Mouse (Mus musculus) MEL (cell line): ENCODE results near the gene Ammecr1. TPM values are rescaled to one million over a fixed set of nuclear protein-coding genes. Genes with fewer than 3 reads are reported as not detected.

ENCODE experiments used
- DNase-seq: peaks from one replicate; pipeline ENCODE4 v3.0.0; 2011; ENCODE audit warnings: low read depth, low spot score
- H3K27ac ChIP-seq: 2 replicates; pipeline ENCODE4 v1.5.1; 2012; ENCODE audit warnings: low read depth, mild to moderate bottlenecking, control low read depth, low read length, moderate library complexity; ENCODE audit not compliant: control insufficient read depth
- H3K27me3 ChIP-seq, 2 experiments: fragments of 150-350 bp in 1 of 2; sonication (generic) in 1 of 2; 2 replicates each; pipeline ENCODE4 v1.6.1; 2012; ENCODE audit warnings: low read length in 2 of 2, mild to moderate bottlenecking in 2 of 2, improper control_type of control experiment in 1 of 2, moderate library complexity in 1 of 2; ENCODE audit not compliant: insufficient read depth in 2 of 2, control insufficient read depth in 1 of 2
- H3K36me3 ChIP-seq, 2 experiments: 2 replicates each; pipeline ENCODE4 v1.6.1; 2012 to 2014; ENCODE audit warnings: low read length in 2 of 2, improper control_type of control experiment in 1 of 2, inconsistent platforms in 1 of 2, mild to moderate bottlenecking in 1 of 2; ENCODE audit not compliant: insufficient read depth in 2 of 2, control insufficient read depth in 1 of 2
- H3K4me1 ChIP-seq, 2 experiments: fragments of 150-350 bp in 1 of 2; sonication (generic) in 1 of 2; 2 replicates each; pipeline ENCODE4 v1.6.1; 2012; ENCODE audit warnings: low read length in 2 of 2, improper control_type of control experiment in 1 of 2, mild to moderate bottlenecking in 1 of 2; ENCODE audit not compliant: insufficient read depth in 2 of 2, control insufficient read depth in 1 of 2
- H3K4me3 ChIP-seq, 2 experiments: fragments of 150-350 bp in 1 of 2; sonication (generic) in 1 of 2; 2 replicates each; pipeline ENCODE4 v1.5.1; 2012; ENCODE audit warnings: low read depth in 2 of 2, low read length in 2 of 2, mild to moderate bottlenecking in 2 of 2, moderate library complexity in 2 of 2, control low read depth in 1 of 2, improper control_type of control experiment in 1 of 2; ENCODE audit not compliant: control insufficient read depth in 1 of 2, insufficient read depth in 1 of 2
- H3K79me2 ChIP-seq: 2 replicates; pipeline ENCODE4 v1.6.1; 2012; ENCODE audit warnings: mild to moderate bottlenecking, low read length, moderate library complexity; ENCODE audit not compliant: control insufficient read depth, poor library complexity, insufficient read depth
- H3K9ac ChIP-seq: 2 replicates; pipeline ENCODE4 v1.6.1; 2012; ENCODE audit warnings: low read depth, mild to moderate bottlenecking, control low read depth, low read length, moderate library complexity; ENCODE audit not compliant: control insufficient read depth, poor library complexity, severe bottlenecking
- H3K9me3 ChIP-seq: fragments of 150-350 bp; sonication (generic); replicated peaks from 2 replicates; pipeline ENCODE4 v1.6.1; 2012; ENCODE audit warnings: mild to moderate bottlenecking, low read length, improper control_type of control experiment, moderate library complexity; ENCODE audit not compliant: insufficient read depth
- BHLHE40 ChIP-seq: IDR thresholded peaks from 2 replicates; pipeline ENCODE4 v1.6.1; 2012; ENCODE audit warnings: low read depth, mild to moderate bottlenecking, inconsistent platforms, low read length, improper control_type of control experiment, borderline replicate concordance
- CHD2 ChIP-seq: IDR thresholded peaks from 2 replicates; pipeline ENCODE4 v1.6.1; 2011; ENCODE audit warnings: low read length, improper control_type of control experiment
- CTCF ChIP-seq, 3 experiments: IDR thresholded peaks in 2 of 3; conservative IDR thresholded peaks in 1 of 3; 2 replicates each; pipeline ENCODE4 v1.5.1; 2011 to 2012; ENCODE audit warnings: low read length in 3 of 3, low read depth in 2 of 3, mild to moderate bottlenecking in 2 of 3, improper control_type of control experiment in 1 of 3, inconsistent platforms in 1 of 3, mixed read lengths in 1 of 3, moderate library complexity in 1 of 3; ENCODE audit not compliant: control insufficient read depth in 1 of 3, insufficient read depth in 1 of 3, poor library complexity in 1 of 3, severe bottlenecking in 1 of 3
- ELF1 ChIP-seq: IDR thresholded peaks from 2 replicates; pipeline ENCODE4 v1.6.1; 2014; ENCODE audit warnings: low read depth, mild to moderate bottlenecking, inconsistent platforms, low read length, improper control_type of control experiment, moderate library complexity
- GABPA ChIP-seq: IDR thresholded peaks from 2 replicates; pipeline ENCODE4 v1.6.1; 2012; ENCODE audit warnings: low read depth, mild to moderate bottlenecking, inconsistent platforms, low read length, improper control_type of control experiment, moderate library complexity
- GATA1 ChIP-seq: IDR thresholded peaks from 2 replicates; pipeline ENCODE4 v1.6.1; 2011; ENCODE audit warnings: low read depth, low read length, improper control_type of control experiment
- HCFC1 ChIP-seq: IDR thresholded peaks from 2 replicates; pipeline ENCODE4 v1.6.1; 2012; ENCODE audit warnings: low read depth, mild to moderate bottlenecking, inconsistent platforms, low read length, improper control_type of control experiment, moderate library complexity
- JUND ChIP-seq: IDR thresholded peaks from 2 replicates; pipeline ENCODE4 v1.6.1; 2011; ENCODE audit warnings: low read depth, mild to moderate bottlenecking, improper control_type of control experiment, low read length
- MAFK ChIP-seq: IDR thresholded peaks from 2 replicates; pipeline ENCODE4 v1.6.1; 2011; ENCODE audit warnings: low read depth, mild to moderate bottlenecking, low read length, improper control_type of control experiment, borderline replicate concordance
- MAX ChIP-seq: IDR thresholded peaks from 2 replicates; pipeline ENCODE4 v1.6.1; 2011; ENCODE audit warnings: low read length, improper control_type of control experiment
- MAZ ChIP-seq: IDR thresholded peaks from 2 replicates; pipeline ENCODE4 v1.6.1; 2012; ENCODE audit warnings: low read depth, mild to moderate bottlenecking, inconsistent platforms, low read length, improper control_type of control experiment
- MEF2A ChIP-seq: IDR thresholded peaks from 2 replicates; pipeline ENCODE4 v1.6.1; 2014; ENCODE audit warnings: low read depth, mild to moderate bottlenecking, inconsistent platforms, low read length, improper control_type of control experiment; ENCODE audit not compliant: poor library complexity, insufficient replicate concordance, severe bottlenecking; ENCODE audit errors: extremely low read depth
- MXI1 ChIP-seq: IDR thresholded peaks from 2 replicates; pipeline ENCODE4 v1.6.1; 2011; ENCODE audit warnings: mild to moderate bottlenecking, low read depth, low read length, improper control_type of control experiment
- MYB ChIP-seq: IDR thresholded peaks from 2 replicates; pipeline ENCODE4 v1.6.1; 2011; ENCODE audit warnings: mild to moderate bottlenecking, low read depth, low read length, improper control_type of control experiment
- MYC ChIP-seq: IDR thresholded peaks from 2 replicates; pipeline ENCODE4 v1.6.1; 2011; ENCODE audit warnings: low read depth, mild to moderate bottlenecking, low read length, improper control_type of control experiment, moderate library complexity
- NRF1 ChIP-seq: IDR thresholded peaks from 2 replicates; pipeline ENCODE4 v1.6.1; 2014; ENCODE audit warnings: low read depth, mild to moderate bottlenecking, inconsistent platforms, low read length, improper control_type of control experiment, moderate library complexity; ENCODE audit not compliant: poor library complexity, insufficient read depth, severe bottlenecking
- POLR2A ChIP-seq, 2 experiments: IDR thresholded peaks; 2 replicates each; pipeline ENCODE4 v1.6.1; 2011 to 2012; ENCODE audit warnings: low read length in 2 of 2, mild to moderate bottlenecking in 2 of 2, control low read depth in 1 of 2, improper control_type of control experiment in 1 of 2, low read depth in 1 of 2, moderate library complexity in 1 of 2; ENCODE audit not compliant: control insufficient read depth in 1 of 2, insufficient read depth in 1 of 2, poor library complexity in 1 of 2
- POLR2AphosphoS2 ChIP-seq: IDR thresholded peaks from 2 replicates; pipeline ENCODE4 v1.6.1; 2011; ENCODE audit warnings: low read length, improper control_type of control experiment
- SMC3 ChIP-seq: IDR thresholded peaks from 2 replicates; pipeline ENCODE4 v1.6.1; 2011; ENCODE audit warnings: low read depth, low read length, improper control_type of control experiment
- TBP ChIP-seq: IDR thresholded peaks from 2 replicates; pipeline ENCODE4 v1.8.0; 2011; ENCODE audit warnings: low read depth, low read length, improper control_type of control experiment
- UBTF ChIP-seq: IDR thresholded peaks from 2 replicates; pipeline ENCODE4 v1.6.1; 2012; ENCODE audit warnings: low read depth, mild to moderate bottlenecking, inconsistent platforms, low read length, improper control_type of control experiment, moderate library complexity, borderline replicate concordance; ENCODE audit not compliant: insufficient read depth
- USF1 ChIP-seq: IDR thresholded peaks from 2 replicates; pipeline ENCODE4 v1.6.1; 2014; ENCODE audit warnings: low read depth, mild to moderate bottlenecking, inconsistent platforms, low read length, improper control_type of control experiment, moderate library complexity
- ZNF384 ChIP-seq: IDR thresholded peaks from 2 replicates; pipeline ENCODE4 v1.6.1; 2012; ENCODE audit warnings: low read depth, mild to moderate bottlenecking, inconsistent platforms, low read length, improper control_type of control experiment
- polyA plus RNA-seq, 2 experiments: library from polyadenylated mRNA; stranded (reverse) in 1 of 2; unstranded in 1 of 2; fragments of >175 nt in 1 of 2; fragments of >200 nt in 1 of 2; gene quantifications; 2 replicates each; pipeline versions ENCODE4 v1.2.1 to v1.2.4; 2012; ENCODE audit warnings: low replicate concordance in 2 of 2, low read depth in 1 of 2; ENCODE audit not compliant: insufficient read length in 2 of 2, insufficient read depth in 1 of 2, missing spikeins in 1 of 2
- total RNA-seq: library from RNA; depleted of rRNA; stranded (reverse); fragments of 300-350 nt; gene quantifications from 2 replicates; pipeline ENCODE4 v1.2.3, GENCODE M21; 2012

Ammecr1 gene
- total and polyA plus RNA-seq, 3 experiments, result 15.1 to 62.1 (median 23.6) TPM

DNA sequence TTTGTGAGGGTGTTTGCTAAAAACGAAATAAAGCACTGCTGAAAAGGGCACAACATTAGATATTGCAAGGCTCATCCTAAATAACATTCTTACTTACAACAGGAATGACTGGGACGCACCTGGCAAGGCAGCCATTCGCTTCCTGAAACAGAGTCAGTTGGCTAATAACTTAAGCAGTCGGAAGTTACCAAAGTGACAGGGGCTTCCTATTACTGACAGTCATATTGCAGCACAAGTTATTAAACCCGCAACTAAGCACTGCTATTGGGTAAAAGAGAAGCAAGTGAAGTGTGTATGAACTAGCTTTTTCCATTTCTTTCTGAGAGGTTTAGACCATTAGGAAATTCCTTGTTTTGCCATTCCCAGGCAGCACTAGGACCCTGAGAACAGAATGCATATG lies 84.3 kb downstream of the Ammecr1 start:
- Histone ChIP-seq H3K4me3 (no peak overlapping the region), H3K9me3 (no peaks in the 10 kb centered on the region), H3K79me2 (no peaks in the 10 kb centered on the region), H3K36me3 (peaks cover 0 to 3% of the 10 kb centered on the region in 2 experiments; a peak in 1 of 4 replicates), H3K27ac (no peak overlapping the region), H3K9ac (no peak overlapping the region), H3K27me3 (no peaks in the 10 kb centered on the region), H3K4me1 (no peaks in the 10 kb centered on the region; a peak in 1 of 4 replicates)
- TF ChIP-seq USF1 (no peak), CTCF (IDR thresholded peaks at IDR 0.05 in 2 of 3, conservative IDR thresholded peaks at IDR 0.05 in 1 of 3; ENCODE audit: control insufficient read depth in 1 of 3, insufficient read depth in 1 of 3, low read depth in 2 of 3, low read length in 3 of 3, poor library complexity in 1 of 3, severe bottlenecking in 1 of 3) (no peak), POLR2A (IDR thresholded peaks at IDR 0.05; ENCODE audit: control insufficient read depth in 1 of 2, insufficient read depth in 1 of 2, low read depth in 1 of 2, low read length in 2 of 2, poor library complexity in 1 of 2) (no peak), ELF1 (no peak), CHD2 (no peak), MAZ (no peak), GABPA (no peak), MAFK (no peak), UBTF (no peak), GATA1 (no peak), TBP (no peak), BHLHE40 (no peak), MXI1 (no peak)
- no peak for DNase-seq

GRCm38 (mm10) chrX:142869844-142870243 lies 96.7 kb downstream of the Ammecr1 start:
- Histone ChIP-seq H3K9ac (no peak overlapping the region), H3K9me3 (no peaks in the 10 kb centered on the region), H3K79me2 (no peaks in the 10 kb centered on the region), H3K27me3 (no peaks in the 10 kb centered on the region), H3K4me3 (no peak overlapping the region), H3K36me3 (peaks cover 6 to 10% of the 10 kb centered on the region in 2 experiments), H3K27ac (no peak overlapping the region), H3K4me1 (peaks cover 0 to 10% of the 10 kb centered on the region in 2 experiments; a peak in 2 of 4 replicates)
- peak; percentile 22 for DNase-seq
- TF ChIP-seq NRF1 (no peak), MEF2A (no peak), MXI1 (no peak), UBTF (no peak), POLR2AphosphoS2 (no peak), MAFK (no peak), MAX (no peak), HCFC1 (no peak), ZNF384 (no peak), CHD2 (no peak), JUND (no peak), TBP (no peak), SMC3 (no peak), MYB (no peak), MYC (no peak)
